ENCODE assay signal across 26 mouse cellular contexts in the genomic region with DNA sequence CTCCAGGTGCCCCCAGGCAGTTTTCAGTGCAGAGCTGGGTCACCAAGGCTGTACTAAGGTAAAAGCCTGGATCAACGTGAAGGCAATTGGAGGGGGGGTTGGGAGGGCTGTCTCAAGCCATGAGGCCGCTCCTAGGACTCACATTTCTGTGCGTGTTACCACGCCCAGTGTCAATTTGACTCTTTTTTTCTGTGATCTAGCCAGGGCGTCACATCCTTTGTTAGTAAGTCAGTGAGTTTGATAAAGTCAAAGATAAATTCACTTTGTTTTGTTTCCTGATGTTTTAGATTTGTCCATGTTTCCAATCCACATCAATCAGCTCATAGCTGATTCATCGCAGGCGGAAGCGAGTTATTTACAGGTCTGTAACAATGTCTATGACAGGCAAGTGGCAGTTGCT. TPM values are rescaled to one million over a fixed set of nuclear protein-coding genes. Genes with fewer than 3 reads are reported as not detected.
DNase-seq lines count a peak whose midpoint lies in the region; ATAC-seq lines count a peak whose summit lies in the region.
"Had no signal": no experiment of that assay in that cellular context is flagged by ENCODE, and none has a peak within 500 bp of the region (broad histone marks: within the 10 kb centered on the region; RNA-seq: fewer than 3 reads in every experiment).

No protein-coding gene starts in this region.

- ATAC-seq in hindbrain, embryonic 11.5 days (ENCODE audit: low FRiP score), result peak; percentile 51; the same call in 1 of the 2 replicates
- no peak for ATAC-seq in hindbrain, embryonic 13.5 days (ENCODE audit: low FRiP score)
- ATAC-seq in CD4-positive, CD25-positive, alpha-beta regulatory T cell, adult 4 months, result peak; percentile 83
- ATAC-seq in stomach, embryonic 16.5 days (ENCODE audit: insufficient read depth, low FRiP score), result peak; percentile 33
- ATAC-seq: forebrain, postnatal 0 days; intestine, postnatal 0 days had no signal

- no peaks in the 10 kb centered on the region for H3K9me3 ChIP-seq in hindbrain, embryonic 11.5 days (ENCODE audit: control insufficient read depth, low read length)
- no peaks in the 10 kb centered on the region for H3K9me3 ChIP-seq in hindbrain, embryonic 13.5 days
- H3K9me3 ChIP-seq in embryonic facial prominence, embryonic 10.5 days, result no peaks in the 10 kb centered on the region
- H3K9me3 ChIP-seq in stomach, embryonic 16.5 days (replicated peaks; ENCODE audit: control insufficient read depth, low read length), result no peaks in the 10 kb centered on the region
- H3K9me3 ChIP-seq: embryonic facial prominence, embryonic 15.5 days; hindbrain, embryonic 12.5 days; limb, embryonic 13.5 days; liver, embryonic 13.5 days; midbrain, embryonic 12.5 days; neural tube, embryonic 12.5 days had no signal

- no peak for DNase-seq in hindbrain, embryonic 11.5 days (ENCODE audit: low spot score)
- peak; percentile 19 for DNase-seq in embryonic facial prominence, embryonic 10.5 days (ENCODE audit: low spot score)
- DNase-seq in adrenal gland, postnatal 14 days, result no peak
- no peak for DNase-seq in retina, postnatal 1 day
- DNase-seq: cerebellum, adult 8-10 months; forebrain, postnatal 0 days; liver, embryonic 13.5 days; lung, embryonic 14.5 days; spleen, adult 18-20 months; thymus, postnatal 14 days had no signal

- no peaks in the 10 kb centered on the region for H3K4me1 ChIP-seq in hindbrain, embryonic 11.5 days (replicated peaks; ENCODE audit: control insufficient read depth, insufficient read depth, low read length)
- no peaks in the 10 kb centered on the region for H3K4me1 ChIP-seq in hindbrain, embryonic 13.5 days (replicated peaks)
- peaks cover 10% of the 10 kb centered on the region for H3K4me1 ChIP-seq in embryonic facial prominence, embryonic 10.5 days
- no peaks in the 10 kb centered on the region; the same call in 1 of the 2 replicates for H3K4me1 ChIP-seq in stomach, embryonic 16.5 days (ENCODE audit: control insufficient read depth, insufficient read depth, low read length)
- H3K4me1 ChIP-seq: embryonic facial prominence, embryonic 15.5 days; hindbrain, embryonic 12.5 days; liver, embryonic 13.5 days; neural tube, embryonic 12.5 days had no signal

- WGBS in hindbrain, embryonic 11.5 days, result 64% methylated on average over 8 of the region's 8 CpGs
- 61% methylated on average over 8 of the region's 8 CpGs for WGBS in hindbrain, embryonic 13.5 days
- 62% methylated on average over 8 of the region's 8 CpGs for WGBS in embryonic facial prominence, embryonic 10.5 days
- WGBS in stomach, embryonic 16.5 days, result 46% methylated on average over 8 of the region's 8 CpGs

- no peak overlapping the region for H3K9ac ChIP-seq in hindbrain, embryonic 11.5 days (ENCODE audit: low read depth, low read length)
- H3K9ac ChIP-seq in hindbrain, embryonic 13.5 days, result no peak overlapping the region
- no peak overlapping the region for H3K9ac ChIP-seq in stomach, embryonic 16.5 days (ENCODE audit: low read length)
- H3K9ac ChIP-seq: embryonic facial prominence, embryonic 15.5 days; forebrain, postnatal 0 days; hindbrain, embryonic 12.5 days; limb, embryonic 13.5 days; liver, embryonic 13.5 days; lung, embryonic 14.5 days; midbrain, embryonic 12.5 days; neural tube, embryonic 12.5 days had no signal

- no peak overlapping the region for H3K4me3 ChIP-seq in hindbrain, embryonic 11.5 days (ENCODE audit: low read depth, low read length)
- no peak overlapping the region for H3K4me3 ChIP-seq in hindbrain, embryonic 13.5 days
- H3K4me3 ChIP-seq in embryonic facial prominence, embryonic 10.5 days, result no peak overlapping the region
- H3K4me3 ChIP-seq in stomach, embryonic 16.5 days (replicated peaks; ENCODE audit: low read length), result no peak overlapping the region
- H3K4me3 ChIP-seq: embryonic facial prominence, embryonic 15.5 days; hindbrain, embryonic 12.5 days; limb, embryonic 13.5 days; liver, embryonic 13.5 days; midbrain, embryonic 12.5 days; neural tube, embryonic 12.5 days had no signal

- H3K4me2 ChIP-seq in hindbrain, embryonic 11.5 days (replicated peaks; ENCODE audit: low read depth, low read length), result no peak overlapping the region
- H3K4me2 ChIP-seq in hindbrain, embryonic 13.5 days, result no peak overlapping the region
- no peak overlapping the region for H3K4me2 ChIP-seq in stomach, embryonic 16.5 days (ENCODE audit: low read depth, low read length)
- H3K4me2 ChIP-seq: embryonic facial prominence, embryonic 15.5 days; hindbrain, embryonic 12.5 days; limb, embryonic 13.5 days; liver, embryonic 13.5 days; lung, embryonic 14.5 days; midbrain, embryonic 12.5 days; neural tube, embryonic 12.5 days had no signal

- no peaks in the 10 kb centered on the region for H3K36me3 ChIP-seq in hindbrain, embryonic 11.5 days (ENCODE audit: control insufficient read depth, insufficient read depth, low read length)
- H3K36me3 ChIP-seq in hindbrain, embryonic 13.5 days, result no peaks in the 10 kb centered on the region
- no peaks in the 10 kb centered on the region for H3K36me3 ChIP-seq in embryonic facial prominence, embryonic 10.5 days (replicated peaks)
- no peaks in the 10 kb centered on the region for H3K36me3 ChIP-seq in stomach, embryonic 16.5 days (ENCODE audit: control insufficient read depth, insufficient read depth, low read length)
- H3K36me3 ChIP-seq: embryonic facial prominence, embryonic 15.5 days; hindbrain, embryonic 12.5 days; limb, embryonic 13.5 days; liver, embryonic 13.5 days; midbrain, embryonic 12.5 days; neural tube, embryonic 12.5 days had no signal

- no peak overlapping the region for H3K27ac ChIP-seq in hindbrain, embryonic 11.5 days (ENCODE audit: low read depth, low read length)
- H3K27ac ChIP-seq in hindbrain, embryonic 13.5 days, result no peak overlapping the region
- no peak overlapping the region for H3K27ac ChIP-seq in embryonic facial prominence, embryonic 10.5 days (replicated peaks)
- peak overlapping the region; percentile 60 for H3K27ac ChIP-seq in stomach, embryonic 16.5 days (ENCODE audit: low read length)
- H3K27ac ChIP-seq: embryonic facial prominence, embryonic 15.5 days; hindbrain, embryonic 12.5 days; kidney, postnatal 0 days; limb, embryonic 13.5 days; liver, embryonic 13.5 days; midbrain, embryonic 12.5 days; neural tube, embryonic 12.5 days had no signal

- H3K27me3 ChIP-seq in hindbrain, embryonic 11.5 days (ENCODE audit: control insufficient read depth, insufficient read depth, low read length), result no peaks in the 10 kb centered on the region
- H3K27me3 ChIP-seq in hindbrain, embryonic 13.5 days, result no peaks in the 10 kb centered on the region
- H3K27me3 ChIP-seq in embryonic facial prominence, embryonic 10.5 days (replicated peaks; ENCODE audit: low read depth, poor library complexity, severe bottlenecking), result no peaks in the 10 kb centered on the region
- H3K27me3 ChIP-seq in stomach, embryonic 16.5 days (ENCODE audit: control insufficient read depth, insufficient read depth, low read length), result no peaks in the 10 kb centered on the region
- H3K27me3 ChIP-seq: embryonic facial prominence, embryonic 15.5 days; hindbrain, embryonic 12.5 days; limb, embryonic 13.5 days; liver, embryonic 13.5 days; midbrain, embryonic 12.5 days; neural tube, embryonic 12.5 days had no signal

RNA-seq across cellular contexts. Expression of a gene that starts 21.0 kb away (rescaled TPM):
- 52.4 and 57.5 TPM in 2 replicates for polyA plus RNA-seq in hindbrain, embryonic 11.5 days (2014; fragmentation: Nextera tagmentation; extraction: Ambion mirVana)
- 41.0 and 42.4 TPM in 2 replicates for polyA plus RNA-seq in hindbrain, embryonic 13.5 days (2015; fragmentation: Nextera tagmentation; extraction: Ambion mirVana)
- polyA plus RNA-seq in CD4-positive, CD25-positive, alpha-beta regulatory T cell, adult 4 months (2017; shearing (Covaris generic)), result 10 to 100 TPM; 74.9 to 83.7 TPM
- polyA plus RNA-seq in embryonic facial prominence, embryonic 10.5 days (2016; fragmentation: Nextera tagmentation; extraction: Ambion mirVana), result 40.0 and 43.7 TPM in 2 replicates
- 29.9 and 34.6 TPM in 2 replicates for polyA plus RNA-seq in stomach, embryonic 16.5 days (2015; fragmentation: Nextera tagmentation; extraction: Ambion mirVana)
- total RNA-seq in adrenal gland, postnatal 14 days (2021), result 55.5 and 59.3 TPM in 2 replicates

RNA-seq across cellular contexts. Expression of a gene that starts 37.4 kb away (rescaled TPM):
- not detected in 2 replicates for polyA plus RNA-seq in hindbrain, embryonic 11.5 days (2014; fragmentation: Nextera tagmentation; extraction: Ambion mirVana)
- not detected in 2 replicates for polyA plus RNA-seq in hindbrain, embryonic 13.5 days (2015; fragmentation: Nextera tagmentation; extraction: Ambion mirVana)
- under 1 TPM; 0.24 to 0.39 TPM for polyA plus RNA-seq in CD4-positive, CD25-positive, alpha-beta regulatory T cell, adult 4 months (2017; shearing (Covaris generic))
- not detected in 2 replicates for polyA plus RNA-seq in embryonic facial prominence, embryonic 10.5 days (2016; fragmentation: Nextera tagmentation; extraction: Ambion mirVana)
- 2.3 and 4.5 TPM in 2 replicates for polyA plus RNA-seq in stomach, embryonic 16.5 days (2015; fragmentation: Nextera tagmentation; extraction: Ambion mirVana)
- total RNA-seq in adrenal gland, postnatal 14 days (2021), result not detected in 2 replicates
- total RNA-seq: gastrocnemius, postnatal 4 days; layer of hippocampus, postnatal 14 days; left cerebral cortex, postnatal 14 days; megakaryocyte progenitor cell, adult 5-6 weeks; monocyte, adult 5-6 weeks had no signal
- polyA plus RNA-seq: forebrain, postnatal 0 days; heart, embryonic 16.5 days; hindbrain, embryonic 12.5 days; intestine, postnatal 0 days; kidney, postnatal 0 days; limb, embryonic 13.5 days; liver, embryonic 13.5 days; lung, embryonic 14.5 days; midbrain, embryonic 12.5 days; neural tube, embryonic 12.5 days had no signal
